Mouse (Mus musculus) hindbrain, embryonic 14.5 days (tissue): Measurements from ENCODE around the gene Pskh1. TPM values are rescaled to one million over a fixed set of nuclear protein-coding genes. Genes with fewer than 3 reads are reported as not detected.

Experiments used
- ATAC-seq: fragments of 200-750 bp; cut with Nextera tagmentation; 2 replicates; pipeline ENCODE4 v1.8.0; 2017; ENCODE audit warnings: moderate number of reproducible peaks, mild to moderate bottlenecking, moderate TSS enrichment, moderate library complexity; ENCODE audit not compliant: low FRiP score
- DNase-seq: peaks from one replicate; pipeline ENCODE4 v3.0.0-alpha.2; 2015; ENCODE audit warnings: low spot score
- H3K27ac ChIP-seq: fragments of 300-500 bp; sonication (generic); 2 replicates; pipeline ENCODE4 v1.5.1; 2014; ENCODE audit warnings: mild to moderate bottlenecking, moderate library complexity
- H3K27me3 ChIP-seq: fragments of 300-500 bp; sonication (generic); 2 replicates; pipeline ENCODE4 v1.6.1; 2014; ENCODE audit warnings: mild to moderate bottlenecking, low read length, mixed read lengths; ENCODE audit not compliant: control insufficient read depth, insufficient read depth
- H3K36me3 ChIP-seq: fragments of 300-500 bp; sonication (generic); replicated peaks from 2 replicates; pipeline ENCODE4 v1.6.1; 2014; ENCODE audit not compliant: control insufficient read depth, insufficient read depth
- H3K4me1 ChIP-seq: fragments of 300-500 bp; sonication (generic); replicated peaks from 2 replicates; pipeline ENCODE4 v1.6.1; 2014; ENCODE audit warnings: antibody characterized with exemption, low read length, mixed read lengths; ENCODE audit not compliant: control insufficient read depth, insufficient read depth
- H3K4me2 ChIP-seq: fragments of 300-500 bp; sonication (generic); replicated peaks from 2 replicates; pipeline ENCODE4 v1.6.1; 2014; ENCODE audit warnings: mild to moderate bottlenecking, moderate library complexity
- H3K4me3 ChIP-seq: fragments of 300-500 bp; sonication (generic); replicated peaks from 2 replicates; pipeline ENCODE4 v1.5.1; 2014; ENCODE audit warnings: mild to moderate bottlenecking, low read length
- H3K9ac ChIP-seq: fragments of 300-500 bp; sonication (generic); 2 replicates; pipeline ENCODE4 v1.6.1; 2014
- H3K9me3 ChIP-seq: fragments of 300-500 bp; sonication (generic); 2 replicates; pipeline ENCODE4 v1.6.1; 2016; ENCODE audit warnings: low read length; ENCODE audit not compliant: control insufficient read depth
- WGBS: fragments of 180-500 bp; shearing (Covaris S2); extraction: QIAGEN DNeasy Blood & Tissue Kit; methylation state at CpG from one replicate; pipeline ENCODE4 v1.1.7; 2014; 5-methylcytosine and 5-hydroxymethylcytosine counted together
- polyA plus RNA-seq: library from polyadenylated mRNA; unstranded; fragments of >200 nt; fragmentation: Nextera tagmentation; extraction: Ambion mirVana; gene quantifications from 2 replicates; pipeline ENCODE4 v1.2.1, GENCODE M21; 2014

Gene Pskh1
- polyA plus RNA-seq, 1 experiment from 2014 or later = 11.0 TPM

DNA sequence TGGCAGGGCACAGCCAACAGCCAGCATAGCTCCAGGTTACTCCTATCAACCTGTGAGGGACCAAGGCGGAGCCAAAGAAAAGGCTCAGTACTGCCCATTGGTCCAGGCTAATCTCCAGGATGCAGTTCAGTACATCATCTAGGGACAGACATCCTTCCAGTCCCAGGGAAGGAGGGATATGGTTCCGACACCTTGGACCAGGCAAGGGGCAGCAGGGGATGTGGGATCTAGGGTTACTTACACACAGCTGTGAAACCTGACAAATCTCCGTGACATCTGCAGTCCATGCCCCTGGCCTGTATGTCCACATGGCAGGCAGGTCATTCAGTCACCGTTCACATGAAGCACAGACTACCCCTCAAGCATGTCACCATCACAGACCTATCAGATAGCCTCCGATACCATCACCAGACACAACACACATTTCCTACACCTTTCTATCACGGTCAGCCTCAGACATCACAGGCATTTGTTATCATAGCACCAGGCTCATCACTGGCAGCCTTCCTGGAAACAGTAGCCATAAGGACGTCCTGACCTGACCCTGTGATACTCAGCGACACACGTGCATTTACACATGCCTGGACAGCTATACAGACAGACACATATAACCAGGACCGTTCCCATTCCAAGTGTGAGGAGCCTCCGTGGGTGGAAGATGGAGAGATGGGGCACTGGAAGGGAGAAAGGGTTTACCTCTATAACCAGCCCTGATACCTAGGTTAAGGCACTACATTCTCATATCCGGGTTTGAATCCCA, 64.4 kb downstream of the Pskh1 start:
- ATAC-seq (no peak), DNase-seq (no peak)
- Histone ChIP-seq H3K4me1 (peaks cover 5% of the 10 kb centered on the region; the same call in 1 of the 2 replicates), H3K4me2 (peak overlapping the region; percentile 59), H3K36me3 (no peaks in the 10 kb centered on the region), H3K27ac (no peak overlapping the region), H3K4me3 (peak overlapping the region; percentile 43), H3K27me3 (peaks cover 28% of the 10 kb centered on the region), H3K9ac (no peak overlapping the region; the same call in 1 of the 2 replicates), H3K9me3 (no peaks in the 10 kb centered on the region)
- WGBS = 74% methylated on average over 12 of the region's 12 CpGs

DNA sequence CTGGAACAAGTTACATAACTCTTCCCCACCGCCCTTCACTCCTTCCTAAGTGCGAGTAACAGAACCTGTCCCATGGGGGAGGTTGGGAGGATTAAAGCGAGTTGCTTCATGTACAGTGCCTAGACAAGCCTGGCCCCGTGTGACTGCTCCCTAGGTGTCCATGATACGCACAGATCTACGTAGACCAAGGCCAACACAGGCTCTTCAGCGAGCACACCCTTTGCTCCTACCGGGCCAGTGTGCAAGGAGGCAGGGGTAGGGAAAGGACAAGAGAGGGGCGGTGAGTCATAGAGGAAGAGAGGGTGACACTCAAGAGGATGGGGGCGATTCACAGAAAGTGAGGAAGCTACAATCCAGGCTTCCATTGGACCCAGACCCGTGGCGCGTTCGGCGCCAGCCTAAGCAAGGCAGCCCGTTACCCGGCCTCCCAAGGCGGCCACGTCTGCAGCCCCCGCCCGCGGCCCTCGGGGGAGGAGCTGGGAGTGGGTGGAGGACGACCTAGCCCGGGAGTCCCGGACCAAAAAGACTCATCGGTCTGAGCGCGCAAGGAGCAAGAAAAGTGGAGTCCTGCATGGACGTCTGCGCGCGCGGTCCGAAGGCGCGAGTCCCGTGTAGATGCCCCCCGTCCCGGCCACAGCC, 65.1 kb downstream of the Pskh1 start:
- no peaks in the 10 kb centered on the region for H3K9me3 ChIP-seq
- H3K27me3 ChIP-seq = peaks cover 28% of the 10 kb centered on the region
- ATAC-seq = peak; percentile 46
- H3K4me1 ChIP-seq = peaks cover 5% of the 10 kb centered on the region; the same call in 1 of the 2 replicates
- H3K4me3 ChIP-seq = peak overlapping the region; percentile 43
- peak overlapping the region; percentile 35; the same call in 1 of the 2 replicates for H3K27ac ChIP-seq
- peak overlapping the region; percentile 59 for H3K4me2 ChIP-seq
- 4% methylated on average over 37 of the region's 40 CpGs for WGBS
- no peak for DNase-seq
- no peaks in the 10 kb centered on the region for H3K36me3 ChIP-seq
- peak overlapping the region; percentile 55 for H3K9ac ChIP-seq

DNA sequence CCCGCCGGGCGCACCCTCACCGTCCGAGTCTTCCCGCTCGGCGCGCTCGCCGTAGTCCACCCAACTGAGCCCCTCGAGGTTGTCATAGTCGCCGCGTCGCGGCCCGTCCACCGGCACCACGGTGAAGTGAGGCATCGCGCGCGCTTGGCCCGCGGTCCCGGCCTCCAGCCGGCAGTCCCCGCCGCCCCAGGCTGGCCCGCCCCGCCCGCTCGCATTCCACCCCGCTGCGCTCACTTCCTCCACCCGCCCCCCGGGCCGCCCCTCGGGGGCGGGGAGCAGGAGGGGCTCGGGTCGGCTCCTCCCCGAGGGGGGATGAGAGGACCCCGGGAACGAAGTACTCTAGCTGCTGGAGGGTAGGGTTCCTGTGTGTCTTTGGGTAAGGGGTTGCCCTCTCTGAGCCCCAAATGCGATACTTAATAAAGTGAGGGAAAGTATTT, 65.7 kb downstream of the Pskh1 start, which contains the start of gene Slc12a4:
Gene Slc12a4, minus strand, starts transcription at position 193 of the 437 bp plus-strand sequence.
- H3K4me1 ChIP-seq = peaks cover 5% of the 10 kb centered on the region; the same call in 1 of the 2 replicates
- H3K27me3 ChIP-seq = peaks cover 28% of the 10 kb centered on the region
- WGBS = under 1% methylated on average over 43 of the region's 47 CpGs
- peak within 1 kb of the TSS; percentile 35; the same call in 1 of the 2 replicates for H3K27ac ChIP-seq
- no peaks in the 10 kb centered on the region for H3K9me3 ChIP-seq
- H3K4me2 ChIP-seq = peak within 1 kb of the TSS; percentile 59
- DNase-seq (peak; percentile 45), ATAC-seq (peak; percentile 74)
- H3K36me3 ChIP-seq = no peaks in the 10 kb centered on the region
- H3K9ac ChIP-seq = peak within 1 kb of the TSS; percentile 55
- H3K4me3 ChIP-seq = peak within 1 kb of the TSS; percentile 43

DNA sequence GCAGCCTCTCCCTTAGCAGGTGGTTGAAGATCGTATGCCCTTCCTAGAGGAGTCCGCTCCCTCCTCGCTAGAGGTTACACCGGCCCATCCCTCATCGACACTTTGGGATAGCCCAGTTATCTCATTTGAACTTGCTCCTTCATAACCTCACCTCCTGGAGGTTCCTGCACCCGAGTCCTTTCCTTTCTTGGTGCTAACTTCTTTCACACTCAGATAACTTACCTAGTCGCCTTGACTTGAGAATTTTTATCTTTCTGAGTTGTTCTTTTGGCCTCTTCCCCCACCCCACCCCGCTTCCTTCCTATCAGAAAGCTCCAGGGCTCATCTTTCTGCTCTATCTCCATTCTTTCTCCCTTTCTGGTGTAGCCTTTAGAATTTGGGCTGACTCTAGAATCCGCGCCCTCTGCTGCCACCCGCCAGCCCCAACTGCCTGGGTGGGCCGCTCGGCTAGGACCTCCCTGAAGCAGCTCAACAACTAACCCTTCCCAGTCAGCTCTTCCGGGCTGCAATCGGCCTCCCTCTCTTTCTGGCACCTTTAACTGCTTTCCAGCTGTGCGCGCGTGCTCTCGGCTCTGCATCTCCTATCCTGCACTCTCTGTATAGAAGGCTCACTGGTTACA, 66.6 kb downstream of the Pskh1 start:
- H3K4me2 ChIP-seq = peak overlapping the region; percentile 59; the same call in 1 of the 2 replicates
- 12% methylated on average over 19 of the region's 19 CpGs for WGBS
- H3K36me3 ChIP-seq = no peaks in the 10 kb centered on the region
- no peak overlapping the region for H3K9ac ChIP-seq
- H3K9me3 ChIP-seq = no peaks in the 10 kb centered on the region
- ATAC-seq (no peak), DNase-seq (no peak)
- H3K4me1 ChIP-seq = peaks cover 5% of the 10 kb centered on the region; the same call in 1 of the 2 replicates
- no peak overlapping the region for H3K27ac ChIP-seq
- peaks cover 28% of the 10 kb centered on the region for H3K27me3 ChIP-seq
- no peak overlapping the region for H3K4me3 ChIP-seq

DNA sequence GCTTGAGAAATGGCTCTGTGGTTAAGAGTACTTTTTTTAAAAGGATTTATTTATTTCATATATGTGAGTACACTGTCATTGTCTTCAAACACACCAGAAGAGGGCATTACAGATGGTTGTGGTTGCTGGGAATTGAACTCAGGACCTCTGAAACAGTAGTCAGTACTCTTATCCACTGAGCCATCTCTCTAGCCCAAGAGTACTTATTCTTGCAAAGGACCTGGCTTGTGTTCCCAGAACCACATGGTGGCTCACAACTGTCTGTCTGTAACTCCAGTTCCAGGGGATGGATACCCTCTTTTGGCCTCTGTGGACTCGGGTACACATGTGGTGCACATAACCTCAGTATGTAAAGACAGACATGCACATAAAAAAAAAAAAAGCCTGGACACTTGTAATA, 69.1 kb downstream of the Pskh1 start:
- H3K4me1 ChIP-seq = peaks cover 5% of the 10 kb centered on the region; the same call in 1 of the 2 replicates
- 73% methylated on average over 1 of the region's 1 CpGs for WGBS
- H3K27ac ChIP-seq = no peak overlapping the region
- no peaks in the 10 kb centered on the region for H3K9me3 ChIP-seq
- DNase-seq = no peak
- no peak for ATAC-seq
- H3K36me3 ChIP-seq = no peaks in the 10 kb centered on the region
- H3K27me3 ChIP-seq = peaks cover 27% of the 10 kb centered on the region
- H3K4me2 ChIP-seq = no peak overlapping the region
- no peak overlapping the region for H3K4me3 ChIP-seq
- no peak overlapping the region for H3K9ac ChIP-seq

DNA sequence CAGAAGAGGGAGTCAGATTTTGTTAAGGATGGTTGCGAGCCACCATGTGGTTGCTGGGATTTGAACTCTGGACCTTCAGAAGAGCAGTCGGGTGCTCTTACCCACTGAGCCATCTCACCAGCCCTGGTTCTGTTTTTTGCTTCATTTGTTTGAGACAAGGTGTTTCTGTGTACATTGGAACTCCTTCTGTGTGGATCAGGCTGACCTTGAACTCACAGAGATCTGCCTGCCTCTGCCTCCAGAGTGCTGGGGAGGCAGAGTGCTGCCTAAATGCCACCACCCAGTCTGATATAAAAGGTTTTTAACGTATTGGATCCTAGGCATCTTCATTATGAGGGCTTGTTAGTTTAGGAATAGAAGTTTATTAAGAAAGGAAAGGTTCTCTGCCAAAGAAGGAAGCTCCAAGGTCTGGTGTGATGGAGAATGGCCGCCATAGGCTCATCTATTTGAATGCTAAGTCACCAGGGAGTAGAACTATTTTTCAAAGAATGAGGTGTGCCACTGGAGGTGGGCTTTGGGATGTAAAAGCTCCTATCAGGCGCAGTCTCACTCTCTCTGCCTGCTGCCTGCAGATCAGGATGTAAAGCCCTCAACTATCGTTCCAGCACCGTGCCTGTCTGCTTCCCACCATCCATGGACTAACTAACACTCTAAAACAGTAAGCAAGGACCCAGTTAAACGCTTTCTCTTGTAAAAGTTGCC, 70.9 kb downstream of the Pskh1 start:
- Histone ChIP-seq H3K9ac (no peak overlapping the region), H3K9me3 (no peaks in the 10 kb centered on the region), H3K27ac (no peak overlapping the region), H3K4me3 (no peak overlapping the region), H3K27me3 (peaks cover 10% of the 10 kb centered on the region), H3K36me3 (no peaks in the 10 kb centered on the region), H3K4me2 (no peak overlapping the region), H3K4me1 (no peaks in the 10 kb centered on the region)
- WGBS = 74% methylated on average over 8 of the region's 8 CpGs
- no peak for DNase-seq
- no peak for ATAC-seq

DNA sequence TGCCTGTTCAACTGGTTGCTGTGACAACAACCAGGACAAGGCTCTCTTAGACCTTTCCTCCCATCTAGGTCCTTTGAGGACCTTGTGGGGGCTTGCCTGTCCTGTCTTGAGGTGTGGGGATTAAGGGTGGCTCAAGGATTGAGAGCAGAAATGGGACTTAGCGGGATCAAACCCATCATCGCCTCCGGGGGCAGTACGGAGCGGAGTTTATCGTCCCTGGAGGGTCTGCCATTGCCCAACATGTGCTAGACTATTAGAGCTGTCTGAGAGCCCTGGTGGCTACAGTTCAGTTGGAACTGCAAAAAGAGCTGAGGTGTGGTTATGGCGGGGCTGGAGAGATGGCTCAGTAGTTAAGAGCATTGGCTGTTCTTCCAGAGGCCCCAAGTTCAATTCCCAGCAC, 75.1 kb downstream of the Pskh1 start:
- Histone ChIP-seq H3K4me2 (no peak overlapping the region), H3K9me3 (no peaks in the 10 kb centered on the region), H3K27me3 (no peaks in the 10 kb centered on the region), H3K9ac (no peak overlapping the region), H3K36me3 (no peaks in the 10 kb centered on the region), H3K4me3 (no peak overlapping the region), H3K27ac (no peak overlapping the region), H3K4me1 (no peaks in the 10 kb centered on the region)
- WGBS = 70% methylated on average over 7 of the region's 7 CpGs
- ATAC-seq (no peak), DNase-seq (no peak)

DNA sequence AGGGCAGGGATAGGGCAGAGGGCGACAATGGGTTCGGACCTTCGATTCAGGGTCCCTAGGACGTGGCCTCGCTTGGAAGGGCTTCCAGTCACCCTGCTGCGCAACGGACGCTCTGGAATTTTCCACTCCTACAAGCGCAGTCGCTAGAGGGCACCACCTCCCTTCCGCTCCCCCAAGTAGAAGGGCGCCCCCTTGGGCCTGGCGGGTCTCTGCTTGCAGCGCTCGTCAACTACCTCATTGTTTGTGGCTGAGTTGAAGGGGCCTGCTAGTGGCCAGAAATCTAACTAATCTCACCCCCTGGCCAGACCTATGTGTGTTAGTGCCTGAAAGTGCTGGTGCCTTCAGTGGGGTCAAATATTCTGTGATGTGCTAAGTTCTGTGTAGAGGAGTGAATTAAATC, 79.1 kb downstream of the Pskh1 start, which contains the start of gene Dpep3:
Gene Dpep3, minus strand, starts transcription at position 105 of the 400 bp plus-strand sequence.
- H3K9ac ChIP-seq = no peak within 1 kb of the TSS
- no peaks in the 10 kb centered on the region for H3K36me3 ChIP-seq
- no peak within 1 kb of the TSS for H3K4me2 ChIP-seq
- no peak within 1 kb of the TSS for H3K4me3 ChIP-seq
- ATAC-seq (no peak), DNase-seq (no peak)
- H3K9me3 ChIP-seq = no peaks in the 10 kb centered on the region
- no peaks in the 10 kb centered on the region for H3K4me1 ChIP-seq
- WGBS = 91% methylated on average over 15 of the region's 15 CpGs
- H3K27ac ChIP-seq = no peak within 1 kb of the TSS
- H3K27me3 ChIP-seq = no peaks in the 10 kb centered on the region
